Mouse (Mus musculus) midbrain, embryonic 14.5 days (tissue): Measurements from ENCODE around the gene Sh2b1. TPM values are rescaled to one million over a fixed set of nuclear protein-coding genes. Genes with fewer than 3 reads are reported as not detected.

ENCODE experiments used
- ATAC-seq: fragments of 200-750 bp; cut with Nextera tagmentation; 2 replicates; pipeline ENCODE4 v1.8.0; 2017; ENCODE audit warnings: moderate number of reproducible peaks, moderate library complexity; ENCODE audit not compliant: low FRiP score, low TSS enrichment
- DNase-seq: peaks from one replicate; pipeline ENCODE4 v3.0.0-alpha.2; 2015
- H3K27ac ChIP-seq: fragments of 300-500 bp; sonication (generic); replicated peaks from 2 replicates; pipeline ENCODE4 v1.5.1; 2014; ENCODE audit warnings: mild to moderate bottlenecking, low read depth, low read length, moderate library complexity
- H3K27me3 ChIP-seq: fragments of 300-500 bp; sonication (generic); 2 replicates; pipeline ENCODE4 v1.6.1; 2014; ENCODE audit warnings: low read length, control low read depth, mixed read lengths; ENCODE audit not compliant: control insufficient read depth, insufficient read depth
- H3K36me3 ChIP-seq: fragments of 300-500 bp; sonication (generic); 2 replicates; pipeline ENCODE4 v1.6.1; 2014; ENCODE audit warnings: low read length, control low read depth; ENCODE audit not compliant: control insufficient read depth, insufficient read depth
- H3K4me1 ChIP-seq: fragments of 300-500 bp; sonication (generic); 2 replicates; pipeline ENCODE4 v1.6.1; 2014; ENCODE audit warnings: mild to moderate bottlenecking, antibody characterized with exemption, low read length, control low read depth; ENCODE audit not compliant: control insufficient read depth, insufficient read depth
- H3K4me2 ChIP-seq: fragments of 300-500 bp; sonication (generic); 2 replicates; pipeline ENCODE4 v1.6.1; 2014; ENCODE audit warnings: mild to moderate bottlenecking, low read length, moderate library complexity
- H3K4me3 ChIP-seq: fragments of 300-500 bp; sonication (generic); replicated peaks from 2 replicates; pipeline ENCODE4 v1.5.1; 2014; ENCODE audit warnings: low read depth, low read length
- H3K9ac ChIP-seq: fragments of 300-500 bp; sonication (generic); replicated peaks from 2 replicates; pipeline ENCODE4 v1.6.1; 2014; ENCODE audit warnings: mild to moderate bottlenecking, low read length, moderate library complexity
- H3K9me3 ChIP-seq: fragments of 300-500 bp; sonication (generic); 2 replicates; pipeline ENCODE4 v1.6.1; 2016; ENCODE audit warnings: low read length, control low read depth, mixed read lengths; ENCODE audit not compliant: control insufficient read depth
- WGBS: fragments of 180-500 bp; shearing (Covaris S2); extraction: QIAGEN DNeasy Blood & Tissue Kit; methylation state at CpG from one replicate; pipeline ENCODE4 v1.1.7; 2014; 5-methylcytosine and 5-hydroxymethylcytosine counted together
- polyA plus RNA-seq: library from polyadenylated mRNA; unstranded; fragments of >200 nt; fragmentation: Nextera tagmentation; extraction: Ambion mirVana; gene quantifications from 2 replicates; pipeline ENCODE4 v1.2.1, GENCODE M21; 2014

Gene Sh2b1
- polyA plus RNA-seq, 1 experiment from 2014 or later = 67.5 TPM

DNA sequence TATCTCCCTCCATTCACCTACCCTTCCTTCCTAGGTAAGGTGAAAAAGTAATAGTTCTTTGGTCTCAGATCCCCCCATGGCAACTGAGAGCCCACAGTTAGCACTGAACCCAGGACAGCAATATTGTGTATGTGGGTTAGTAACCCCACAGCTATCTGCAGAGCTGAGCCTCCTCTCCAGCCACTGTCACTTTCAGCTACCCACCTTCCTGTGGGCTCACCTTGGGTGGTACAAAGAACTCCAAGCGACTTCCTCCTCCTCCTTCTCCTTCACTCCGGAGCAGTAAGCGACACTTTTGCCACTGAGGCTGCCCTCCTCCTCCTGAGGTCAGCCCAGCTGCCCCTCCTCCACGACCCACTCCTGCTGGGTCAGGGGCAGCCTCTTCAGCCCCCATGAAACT is 3.4 kb downstream of the Sh2b1 start:
- Histone ChIP-seq H3K4me1 (peaks cover 15% of the 10 kb centered on the region), H3K36me3 (peaks cover 59% of the 10 kb centered on the region), H3K4me3 (no peak overlapping the region), H3K9ac (no peak overlapping the region), H3K27me3 (no peaks in the 10 kb centered on the region), H3K4me2 (no peak overlapping the region), H3K9me3 (no peaks in the 10 kb centered on the region), H3K27ac (no peak overlapping the region)
- 89% methylated on average over 4 of the region's 4 CpGs for WGBS
- ATAC-seq (no peak), DNase-seq (no peak)

DNA sequence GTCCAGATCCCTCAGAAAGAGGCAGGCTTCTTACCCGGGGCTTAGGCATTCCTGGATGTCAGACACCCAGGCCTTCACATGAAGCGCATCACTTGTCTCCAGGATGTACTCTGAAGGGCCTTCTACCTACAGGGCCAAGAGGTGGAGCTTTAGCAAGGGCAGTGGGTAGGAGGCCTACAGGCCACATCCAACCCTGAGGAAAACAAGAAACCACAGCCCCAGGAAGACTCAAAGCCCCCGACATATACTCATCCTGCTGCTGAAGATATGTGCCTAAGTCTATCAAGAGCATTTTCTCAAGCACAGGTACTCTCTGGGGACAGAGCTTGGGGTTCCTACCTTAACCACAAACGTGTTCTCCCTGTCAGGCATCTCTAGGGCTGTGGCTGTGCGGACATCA is 3.9 kb downstream of the Sh2b1 start:
- Histone ChIP-seq H3K4me1 (peaks cover 15% of the 10 kb centered on the region), H3K36me3 (peaks cover 64% of the 10 kb centered on the region), H3K9ac (no peak overlapping the region), H3K27me3 (no peaks in the 10 kb centered on the region), H3K4me3 (no peak overlapping the region), H3K4me2 (no peak overlapping the region), H3K27ac (no peak overlapping the region), H3K9me3 (no peaks in the 10 kb centered on the region)
- ATAC-seq (no peak), DNase-seq (no peak)
- WGBS = over 99% methylated on average over 5 of the region's 5 CpGs

DNA sequence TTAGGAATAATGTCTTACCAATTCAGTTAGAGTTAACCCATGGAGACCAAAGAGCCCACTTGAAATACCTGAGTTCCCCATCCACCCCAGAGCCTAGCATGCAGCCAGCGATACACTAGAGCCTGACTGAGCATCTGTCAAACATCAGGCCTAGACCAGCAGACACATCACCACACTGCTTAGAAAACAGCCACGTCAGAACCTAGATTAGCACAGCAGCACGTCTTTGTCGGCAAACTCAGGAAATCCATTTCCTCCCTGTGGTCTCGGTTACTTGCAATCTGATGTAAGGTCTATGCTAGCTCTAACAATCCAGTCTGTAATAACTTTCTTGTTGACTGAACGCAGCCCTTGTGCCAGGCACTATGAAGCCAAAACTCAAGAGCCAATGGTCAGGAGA is 5.1 kb downstream of the Sh2b1 start:
- DNase-seq (no peak), ATAC-seq (no peak)
- no peaks in the 10 kb centered on the region for H3K9me3 ChIP-seq
- H3K27ac ChIP-seq = no peak overlapping the region
- H3K36me3 ChIP-seq = peaks cover 67% of the 10 kb centered on the region
- no peak overlapping the region for H3K9ac ChIP-seq
- H3K4me3 ChIP-seq = no peak overlapping the region
- H3K4me2 ChIP-seq = no peak overlapping the region
- WGBS = 90% methylated on average over 6 of the region's 6 CpGs
- peaks cover 10% of the 10 kb centered on the region for H3K4me1 ChIP-seq
- no peaks in the 10 kb centered on the region for H3K27me3 ChIP-seq

DNA sequence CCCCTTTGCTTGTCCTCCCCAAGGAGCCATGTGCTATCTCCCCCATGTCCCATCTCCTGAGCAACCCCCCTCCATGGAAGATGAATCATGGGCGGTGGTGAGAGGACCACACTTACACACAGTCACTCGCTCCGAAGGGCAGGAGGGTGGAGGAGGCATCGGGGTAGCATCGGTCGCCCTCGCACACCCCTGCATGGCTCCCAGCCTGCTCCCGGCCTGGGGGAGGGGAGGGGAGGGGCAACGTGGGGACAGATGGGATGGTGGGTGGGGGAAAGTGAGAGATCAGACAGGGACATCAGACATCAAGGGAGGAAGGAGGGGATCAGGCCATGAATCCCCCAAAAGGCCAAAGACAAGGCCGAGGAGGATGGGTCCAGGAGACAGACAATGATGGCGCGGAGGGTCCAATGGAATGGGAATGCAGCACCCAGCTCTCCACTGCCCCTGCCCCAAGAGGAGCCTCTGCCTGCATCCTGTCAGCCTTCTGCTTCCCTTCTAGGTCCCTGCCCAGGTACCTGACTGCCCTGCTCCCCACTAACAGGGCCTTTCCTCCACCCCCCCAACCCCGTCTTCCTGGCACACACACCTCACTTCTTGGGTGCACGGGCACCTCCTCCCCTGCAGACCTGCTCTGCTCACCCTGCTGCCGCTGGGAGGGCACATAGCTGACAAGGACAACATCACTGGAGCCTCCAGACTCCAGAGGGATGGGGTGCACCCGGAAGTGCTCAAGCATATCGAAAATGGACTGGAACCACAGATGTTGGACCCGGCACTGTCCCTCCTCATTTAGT is 7.2 kb downstream of the Sh2b1 start:
- Histone ChIP-seq H3K9me3 (no peaks in the 10 kb centered on the region), H3K9ac (no peak overlapping the region), H3K4me2 (no peak overlapping the region), H3K36me3 (peaks cover 67% of the 10 kb centered on the region), H3K4me1 (no peaks in the 10 kb centered on the region), H3K4me3 (no peak overlapping the region), H3K27me3 (no peaks in the 10 kb centered on the region), H3K27ac (no peak overlapping the region)
- no peak for ATAC-seq
- 91% methylated on average over 15 of the region's 18 CpGs for WGBS
- DNase-seq = no peak

DNA sequence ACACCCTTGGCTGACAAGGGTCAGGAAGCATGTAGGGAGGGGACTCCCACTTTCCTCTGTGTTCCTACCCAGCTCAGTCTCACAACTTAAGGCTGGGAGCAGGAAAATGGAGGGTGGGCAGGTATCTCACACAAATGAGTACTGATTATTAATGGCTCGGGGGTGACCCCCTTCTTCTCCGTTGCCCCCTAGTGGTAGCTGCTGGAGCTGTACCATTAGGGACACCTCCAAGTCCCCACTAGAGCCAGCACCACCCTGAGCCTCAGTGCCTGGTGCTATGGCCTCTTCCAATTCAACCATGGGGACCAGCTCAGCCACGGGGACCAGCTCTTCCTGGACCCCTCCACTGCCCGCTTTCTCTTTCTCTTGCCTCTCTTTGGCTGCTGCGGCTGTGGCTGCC is 8.0 kb downstream of the Sh2b1 start:
- no peak overlapping the region for H3K4me3 ChIP-seq
- H3K9me3 ChIP-seq = no peaks in the 10 kb centered on the region
- no peak overlapping the region for H3K9ac ChIP-seq
- 64% methylated on average over 5 of the region's 5 CpGs for WGBS
- no peak overlapping the region for H3K27ac ChIP-seq
- H3K27me3 ChIP-seq = no peaks in the 10 kb centered on the region
- H3K4me1 ChIP-seq = no peaks in the 10 kb centered on the region
- ATAC-seq (peak; percentile 46; the same call in 1 of the 2 replicates), DNase-seq (peak; percentile 44)
- H3K36me3 ChIP-seq = peaks cover 62% of the 10 kb centered on the region
- H3K4me2 ChIP-seq = no peak overlapping the region

DNA sequence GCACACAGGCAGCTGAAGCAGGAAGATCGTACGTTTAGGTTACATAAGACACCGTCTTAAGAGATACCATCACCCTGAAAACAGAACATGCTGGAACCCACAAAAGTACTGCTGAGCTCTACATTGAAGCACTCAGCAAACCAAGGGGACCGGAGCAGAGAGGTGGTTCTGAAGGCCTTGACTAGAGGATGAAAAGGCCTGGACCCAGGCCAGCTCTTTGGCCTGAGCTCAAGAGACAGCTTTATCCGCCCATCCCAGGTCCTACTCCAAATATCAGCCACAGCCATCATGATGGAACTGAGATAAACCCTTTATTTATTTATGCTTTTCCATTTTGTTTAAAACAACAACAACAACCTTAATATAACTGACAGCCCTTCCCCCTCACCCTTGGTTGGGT is 8.5 kb downstream of the Sh2b1 start:
- Histone ChIP-seq H3K9ac (no peak overlapping the region), H3K36me3 (peaks cover 56% of the 10 kb centered on the region), H3K4me2 (no peak overlapping the region), H3K4me3 (no peak overlapping the region), H3K4me1 (no peaks in the 10 kb centered on the region), H3K27me3 (no peaks in the 10 kb centered on the region), H3K27ac (no peak overlapping the region), H3K9me3 (no peaks in the 10 kb centered on the region)
- 93% methylated on average over 5 of the region's 5 CpGs for WGBS
- ATAC-seq (no peak), DNase-seq (no peak)

DNA sequence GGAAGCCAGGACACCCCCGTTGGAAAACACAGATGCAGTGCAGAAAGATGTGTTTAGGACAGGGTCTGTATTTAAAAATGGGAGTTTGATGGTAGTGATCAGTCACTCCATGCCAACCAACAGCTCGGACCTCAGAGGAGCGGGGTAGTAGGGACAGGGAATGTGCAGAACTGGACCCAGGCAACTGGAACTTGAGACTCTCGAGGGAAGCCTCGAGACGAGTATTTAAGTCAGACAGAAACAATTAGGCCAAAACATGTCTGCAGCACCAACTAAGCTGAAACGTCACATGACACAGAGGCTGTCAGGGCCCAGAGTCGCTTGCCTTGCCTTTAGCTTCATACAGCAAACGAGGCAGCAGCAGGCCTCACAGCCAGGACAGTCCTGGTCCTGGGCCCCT is 9.1 kb downstream of the Sh2b1 start:
- no peak for DNase-seq

DNA sequence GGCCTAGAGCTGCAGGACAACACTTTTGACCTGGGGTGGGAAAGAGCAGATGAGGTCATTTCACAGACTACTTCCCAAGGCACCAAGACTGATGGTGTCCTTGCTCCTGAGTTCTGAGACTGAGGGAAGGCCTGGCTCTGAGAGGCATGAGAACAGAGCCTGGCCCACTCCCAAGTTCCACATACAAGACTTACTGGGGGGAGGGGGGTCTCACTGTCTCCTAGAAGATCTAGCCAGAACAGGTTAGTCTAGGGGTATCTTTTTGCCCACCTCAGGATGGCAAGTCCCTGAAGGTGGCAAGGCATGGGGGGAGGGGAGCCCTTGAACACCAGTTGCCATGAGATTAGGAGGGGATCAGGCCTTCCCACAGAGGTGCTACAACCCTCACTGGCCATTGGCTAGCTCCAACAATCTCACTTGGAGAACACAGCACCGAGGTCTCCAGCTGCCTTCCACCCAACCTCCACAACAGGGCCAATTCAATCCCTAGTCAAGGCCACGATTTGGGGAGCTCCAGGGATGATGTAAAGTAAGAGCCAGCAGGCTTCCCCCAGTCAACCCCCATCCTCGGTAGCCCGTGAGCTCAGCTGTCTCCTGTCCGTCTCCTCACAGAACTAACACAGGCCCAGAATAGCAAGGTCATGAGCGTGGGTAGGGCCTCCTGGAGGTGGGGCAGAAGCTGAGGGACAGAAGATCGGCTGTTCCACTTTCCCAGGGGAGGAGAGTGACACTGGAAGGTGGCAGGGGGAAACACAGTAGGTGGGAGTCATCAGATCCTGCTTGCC is 9.8 kb downstream of the Sh2b1 start:
- no peak overlapping the region for H3K27ac ChIP-seq
- WGBS = 61% methylated on average over 7 of the region's 7 CpGs
- DNase-seq (no peak), ATAC-seq (no peak)
- H3K4me1 ChIP-seq = no peaks in the 10 kb centered on the region
- H3K4me2 ChIP-seq = no peak overlapping the region
- no peaks in the 10 kb centered on the region for H3K27me3 ChIP-seq
- H3K36me3 ChIP-seq = peaks cover 44% of the 10 kb centered on the region
- H3K9me3 ChIP-seq = no peaks in the 10 kb centered on the region
- H3K4me3 ChIP-seq = no peak overlapping the region
- H3K9ac ChIP-seq = no peak overlapping the region

More for the DNA sequence above, 9.1 kb downstream of the Sh2b1 start:
- H3K4me3 ChIP-seq = no peak overlapping the region
- H3K9ac ChIP-seq = no peak overlapping the region
- no peak overlapping the region for H3K4me2 ChIP-seq
- no peaks in the 10 kb centered on the region for H3K9me3 ChIP-seq
- H3K36me3 ChIP-seq = peaks cover 50% of the 10 kb centered on the region
- no peaks in the 10 kb centered on the region for H3K27me3 ChIP-seq
- H3K27ac ChIP-seq = no peak overlapping the region
- WGBS = 80% methylated on average over 9 of the region's 9 CpGs
- no peak for ATAC-seq
- no peaks in the 10 kb centered on the region for H3K4me1 ChIP-seq

DNA sequence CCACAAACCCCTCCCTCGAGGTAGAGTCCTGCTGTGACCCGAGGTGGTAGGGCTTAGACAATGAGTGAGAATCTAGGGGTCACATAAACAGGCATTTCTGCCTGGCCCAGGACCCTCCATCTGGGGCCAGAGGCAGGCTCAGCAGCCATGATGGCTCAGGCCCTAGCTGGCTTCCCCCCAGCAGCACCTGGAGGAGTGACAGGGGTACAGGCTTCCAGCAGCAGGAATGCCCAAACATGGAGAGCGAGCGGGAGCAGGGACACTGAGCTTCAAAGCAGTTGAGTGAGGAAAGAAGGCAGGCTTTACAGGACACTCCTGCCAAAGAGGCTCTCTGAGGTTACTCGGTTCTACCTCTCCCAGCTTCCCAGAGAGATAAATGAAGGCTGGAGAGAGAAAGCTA is 10.4 kb downstream of the Sh2b1 start:
- Histone ChIP-seq H3K4me1 (no peaks in the 10 kb centered on the region), H3K36me3 (peaks cover 38% of the 10 kb centered on the region), H3K9ac (no peak overlapping the region), H3K27ac (no peak overlapping the region), H3K4me2 (no peak overlapping the region), H3K27me3 (no peaks in the 10 kb centered on the region), H3K4me3 (no peak overlapping the region), H3K9me3 (no peaks in the 10 kb centered on the region)
- no peak for DNase-seq
- 46% methylated on average over 5 of the region's 5 CpGs for WGBS
- ATAC-seq = no peak
